Mouse (Mus musculus): Measurements from ENCODE around the gene Ccdc169. TPM values are rescaled to one million over a fixed set of nuclear protein-coding genes. Genes with fewer than 3 reads are reported as not detected.
"Not testable (repeated sequence)": the region's sequence is repeated elsewhere in the genome, so short reads cannot be mapped to it uniquely, and the experiment has no call there.

The Ccdc169 gene
- total RNA-seq, 2 experiments from 2014 or later: not detected

DNA sequence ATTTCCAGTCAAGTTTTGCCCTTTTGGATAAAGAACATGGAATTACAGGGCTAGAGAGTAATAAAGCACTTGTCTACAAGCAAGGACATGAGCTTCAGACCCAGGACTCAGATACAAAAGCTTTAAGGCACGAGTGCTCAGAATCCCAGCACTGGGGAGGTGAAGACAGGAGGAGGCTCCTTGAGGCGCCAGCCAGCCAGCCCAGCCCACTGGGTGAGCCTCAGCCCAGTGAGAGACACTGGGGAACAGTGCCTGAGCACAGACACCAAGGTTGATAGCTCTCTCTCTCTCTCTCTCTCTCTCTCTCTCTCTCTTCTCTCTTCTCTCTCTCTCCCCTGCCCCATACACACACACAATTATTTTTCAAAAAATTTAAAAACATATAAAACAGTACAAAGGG lies 56.2 kb downstream of the Ccdc169 start:
- no peak for DNase-seq (ENCODE audit: low spot score in 2 of 2)

- DNase-seq (ENCODE audit: low spot score in 2 of 2): no peak
Measured at GRCm38 (mm10) chr3:55194792-55195191, 57.7 kb downstream of the Ccdc169 start.

DNA sequence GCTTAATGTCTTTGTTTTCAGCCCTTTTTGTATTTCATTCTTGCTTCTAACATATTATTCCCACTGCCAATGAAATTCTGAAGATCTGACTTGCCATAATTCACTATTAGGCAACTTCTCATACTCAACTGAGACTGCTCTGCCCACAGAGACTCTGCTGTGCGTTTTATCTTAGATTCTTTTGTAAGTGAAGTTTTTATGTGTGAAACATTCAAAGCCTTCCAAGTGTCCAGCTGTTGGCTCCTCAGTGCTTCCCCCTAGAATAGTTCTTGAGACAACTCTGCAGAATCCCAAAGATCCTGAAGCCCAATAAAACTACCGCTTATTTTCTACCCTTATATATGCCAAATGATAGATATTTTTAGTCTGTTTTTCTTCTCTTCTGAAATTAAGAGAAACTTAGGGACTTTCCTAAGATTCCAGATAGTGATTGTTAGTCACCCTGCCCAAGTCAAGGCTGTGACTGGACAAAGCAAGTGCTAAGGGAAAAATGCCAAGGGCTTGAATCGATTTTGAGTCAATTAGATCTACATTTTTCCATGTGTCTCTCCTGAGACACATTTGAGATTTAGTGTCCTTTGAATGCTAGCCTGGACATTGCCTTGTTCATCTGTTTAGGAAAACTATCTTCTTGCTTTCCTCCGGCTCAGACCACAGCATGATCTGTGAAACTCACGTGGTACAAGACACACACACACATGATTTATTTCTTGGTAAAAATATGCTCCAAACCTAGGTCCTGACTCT lies 58.6 kb downstream of the Ccdc169 start:
- no peak for DNase-seq (ENCODE audit: low spot score in 2 of 2)

- DNase-seq (ENCODE audit: low spot score in 2 of 2): no peak
Measured at GRCm38 (mm10) chr3:55196328-55196710, 59.2 kb downstream of the Ccdc169 start.

DNA sequence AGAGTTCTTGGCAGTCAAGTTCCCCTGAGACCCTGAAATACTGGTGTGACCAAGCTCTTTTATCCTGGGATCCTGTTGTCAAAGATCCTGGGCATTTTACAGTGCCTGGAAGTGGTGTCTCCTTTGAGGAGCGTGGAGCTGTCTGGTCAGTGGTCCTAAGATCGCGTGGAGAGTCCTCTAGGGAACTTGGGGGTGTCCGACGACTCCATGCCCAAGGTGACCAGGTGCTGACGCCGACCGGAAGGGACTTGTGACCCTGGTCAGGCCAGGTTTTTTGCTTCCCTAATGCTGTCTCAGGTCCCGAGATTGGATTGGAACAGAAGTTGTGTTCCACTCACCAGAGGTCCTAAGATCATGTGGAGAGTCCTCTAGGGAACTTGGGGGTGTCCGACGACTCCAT lies 66.5 kb downstream of the Ccdc169 start:
- DNase-seq (ENCODE audit: low spot score in 2 of 2): not testable (repeated sequence)

GRCm38 (mm10) chr3:55206413-55206812 lies 69.3 kb downstream of the Ccdc169 start:
- DNase-seq (ENCODE audit: low spot score in 2 of 2): no peak

DNA sequence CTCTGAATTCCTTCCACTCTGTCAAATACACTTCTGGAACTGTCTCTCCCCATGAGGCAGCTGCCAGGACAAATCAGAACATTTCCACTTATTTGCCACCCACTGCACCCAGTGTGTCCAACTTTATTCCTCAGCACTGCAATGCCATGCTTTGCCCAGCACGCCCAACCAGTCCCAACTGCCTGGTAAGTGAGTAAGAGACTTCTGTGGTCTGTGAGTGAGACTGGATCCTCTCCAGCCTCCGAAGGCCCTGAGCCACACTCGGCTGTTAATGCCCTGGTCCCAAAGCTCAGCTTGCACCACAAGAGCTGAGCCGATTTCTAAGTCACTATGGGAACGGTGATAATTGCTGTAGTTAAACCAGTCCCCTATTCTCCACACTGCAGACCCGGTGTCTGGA lies 70.5 kb downstream of the Ccdc169 start:
- DNase-seq (ENCODE audit: low spot score in 2 of 2): no peak

DNA sequence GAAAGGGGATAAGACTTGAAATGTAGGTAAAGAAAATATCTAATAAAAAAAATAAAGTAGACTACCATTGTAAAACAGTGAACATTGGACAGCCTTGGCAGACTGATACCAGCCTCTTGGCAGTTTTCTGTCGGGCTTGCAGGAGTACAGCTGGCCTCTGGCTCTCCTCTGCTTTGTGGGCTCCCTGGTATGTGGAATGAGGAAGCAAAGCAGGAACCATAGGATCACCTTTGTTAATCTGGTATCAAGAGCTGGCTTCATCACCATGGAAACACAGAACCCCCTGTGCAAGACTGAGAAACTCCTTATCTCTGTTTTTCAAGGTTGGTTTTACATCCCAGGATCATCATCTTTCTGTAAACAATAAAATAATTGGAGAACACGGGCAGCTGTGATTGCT lies 75.1 kb downstream of the Ccdc169 start:
- DNase-seq (ENCODE audit: low spot score in 2 of 2): no peak

GRCm38 (mm10) chr3:55213785-55214184 lies 76.6 kb downstream of the Ccdc169 start:
- DNase-seq (ENCODE audit: low spot score in 2 of 2): no peak

- DNase-seq (ENCODE audit: low spot score in 2 of 2): no peak
Measured at GRCm38 (mm10) chr3:55214413-55214812, 77.3 kb downstream of the Ccdc169 start.

- DNase-seq (ENCODE audit: low spot score in 2 of 2): no peak
Measured at GRCm38 (mm10) chr3:55222502-55222901, 85.4 kb downstream of the Ccdc169 start.

Small RNA genes within 50 kb of the gene (microRNA-seq; reads per million reads assigned to microRNA genes)
- 0 reads per million in 2 experiments for gene Gm22029 (ENCODE audit: borderline number of aligned reads in 2 of 2)

Other genes with a start within 250 kb of the Ccdc169 start
- gene Sertm1, start 221.5 kb upstream of the Ccdc169 start, total RNA-seq (2021): not detected
- not detected for gene Ccna1, start 81.8 kb upstream of the Ccdc169 start, total RNA-seq (2021)
- 10 to 100 TPM; 38.7 to 59.3 TPM for gene Spg20, start 25.2 kb upstream of the Ccdc169 start, total RNA-seq (2021)
- not detected for gene Sohlh2, start 44.7 kb downstream of the Ccdc169 start, total RNA-seq (2021)
- gene Dclk1, start 105.0 kb downstream of the Ccdc169 start, total RNA-seq (2021): 1 to 10 TPM; 2.6 to 5.2 TPM